Mouse (Mus musculus) erythroid progenitor cell, adult 5-6 weeks (primary cell): Measurements from ENCODE around the gene Cpa5. TPM values are rescaled to one million over a fixed set of nuclear protein-coding genes. Genes with fewer than 3 reads are reported as not detected.

Experiments used
- ATAC-seq: replicated peaks from 2 replicates; pipeline ENCODE4 v1.8.0; 2016; ENCODE audit warnings: moderate number of reproducible peaks, mild to moderate bottlenecking, moderate TSS enrichment, inconsistent platforms; ENCODE audit not compliant: poor library complexity, low FRiP score, severe bottlenecking
- total RNA-seq, 2 experiments: library from RNA; stranded (forward) in 1 of 2; stranded (reverse) in 1 of 2; fragments of 150-400 nt in 1 of 2; fragments of 186-747, 209-891 nt in 1 of 2; gene quantifications; 2 replicates each; pipeline versions ENCODE4 v1.2.3 to v1.2.4; 2015 to 2017; ENCODE audit warnings: low replicate concordance in 2 of 2

Cpa5 gene
- total RNA-seq, 2 experiments from 2014 or later, result not detected

DNA sequence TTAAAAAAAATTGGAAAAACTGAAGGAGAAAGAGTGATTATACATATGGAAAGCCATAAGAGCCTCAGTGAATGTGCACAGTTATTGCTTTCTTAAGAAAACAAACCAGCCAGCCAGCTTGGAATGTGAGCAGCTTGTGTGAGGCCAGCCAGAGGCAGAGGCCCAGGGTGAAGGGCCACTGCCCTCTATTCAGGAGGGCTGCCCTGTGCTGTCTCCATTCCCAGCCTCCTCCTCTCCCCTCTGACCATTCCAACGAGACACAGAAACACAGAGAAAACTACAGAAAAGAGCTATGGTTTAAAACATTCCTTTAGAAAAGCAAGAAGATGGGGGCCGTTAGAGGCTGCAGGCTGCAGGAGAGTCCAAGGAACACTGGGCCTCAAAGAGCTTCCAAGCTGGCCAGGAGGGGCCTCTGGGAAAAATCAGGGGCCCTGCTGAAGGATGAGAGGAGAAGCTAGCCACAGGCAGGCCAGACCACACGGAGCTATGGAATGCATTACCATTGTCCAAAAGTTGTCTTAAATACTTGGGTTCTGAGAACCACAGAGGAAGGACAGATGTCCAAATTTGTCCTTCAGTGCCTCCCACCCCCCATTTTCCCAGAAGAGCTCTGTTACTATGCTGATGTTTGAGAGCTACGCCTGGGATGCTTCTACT lies 25.5 kb downstream of the Cpa5 start:
- ATAC-seq, result no peak

GRCm38 (mm10) chr6:30638674-30639268 lies 28.0 kb downstream of the Cpa5 start, which contains the start of gene Cpa1:
Gene Cpa1 (plus strand): TSS chr6:30639218.
- peak; percentile 92 for ATAC-seq

DNA sequence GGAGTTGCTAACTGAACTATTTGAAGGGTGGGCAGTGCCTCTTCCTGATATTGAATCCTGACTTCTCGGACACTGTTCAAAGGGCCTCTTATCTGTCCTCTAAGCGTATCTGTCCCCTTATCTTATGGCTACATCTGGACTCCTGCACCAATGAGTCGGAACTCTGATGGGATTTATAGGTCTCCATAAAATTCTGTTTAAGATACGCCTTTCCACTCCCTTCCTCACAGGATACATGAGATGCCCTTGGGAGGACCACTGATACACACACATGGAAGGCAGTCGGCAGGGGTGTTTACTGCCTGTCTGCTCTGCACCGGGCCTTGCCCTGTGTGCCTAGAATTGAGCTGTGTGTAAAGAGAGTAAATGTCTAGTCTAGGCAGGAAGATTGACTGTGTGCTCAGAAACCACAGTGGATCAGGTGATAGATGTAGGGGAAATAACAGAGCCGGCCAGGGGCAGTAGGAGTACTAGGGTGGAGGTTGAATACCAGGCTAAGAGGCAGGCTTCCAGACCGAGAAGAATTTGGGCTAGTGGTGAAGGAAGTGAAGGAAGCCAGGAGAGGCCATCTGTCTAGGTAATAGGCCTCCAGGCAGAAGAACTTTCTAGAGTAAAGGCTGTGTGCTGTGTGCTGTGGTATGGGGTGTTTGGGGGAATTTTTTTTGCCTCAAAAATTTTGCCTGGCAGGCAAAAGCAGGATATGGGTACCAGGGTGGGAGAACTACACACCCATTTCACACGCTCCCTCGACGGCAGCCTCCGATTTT lies 33.1 kb downstream of the Cpa5 start:
- ATAC-seq, result no peak

DNA sequence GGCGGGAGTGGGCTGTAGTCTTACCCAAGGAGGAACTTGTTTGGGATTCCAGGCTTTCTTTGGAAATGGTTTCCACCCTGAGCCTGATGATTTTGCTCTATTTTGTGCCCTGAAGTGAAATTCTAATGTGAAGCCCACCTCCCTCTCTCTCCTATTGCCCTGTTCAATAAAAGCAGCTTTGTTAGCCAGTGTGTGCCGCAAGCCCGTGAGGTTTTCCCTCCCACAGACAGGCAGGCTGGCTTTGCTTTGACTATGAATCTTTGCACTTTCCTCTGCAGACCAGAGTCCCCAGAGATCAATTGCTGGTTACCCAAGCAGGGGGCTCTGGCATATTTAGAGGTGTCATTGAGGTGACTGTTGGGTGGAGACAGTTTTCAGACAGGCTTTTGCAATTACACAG lies 33.7 kb downstream of the Cpa5 start:
- ATAC-seq, result no peak

DNA sequence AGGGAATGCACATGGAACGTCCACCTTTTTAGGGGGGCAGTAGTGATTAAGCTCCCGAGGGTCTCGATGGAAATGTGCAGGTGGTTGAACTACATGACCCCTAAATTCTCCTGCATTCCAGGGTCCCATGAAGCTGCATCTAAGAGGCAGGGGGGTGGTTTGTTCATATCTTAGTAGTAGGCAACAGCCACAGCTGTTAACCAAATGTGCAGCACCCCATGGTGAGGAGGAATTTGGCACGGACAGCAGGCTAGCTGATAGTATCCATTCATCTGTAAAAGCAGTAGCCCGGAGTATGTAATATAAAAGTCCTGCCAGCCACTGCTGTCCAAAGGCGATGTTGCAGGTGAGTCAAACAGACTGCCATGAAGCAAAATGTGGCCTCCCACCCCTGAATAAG lies 34.6 kb downstream of the Cpa5 start:
- ATAC-seq, result no peak

DNA sequence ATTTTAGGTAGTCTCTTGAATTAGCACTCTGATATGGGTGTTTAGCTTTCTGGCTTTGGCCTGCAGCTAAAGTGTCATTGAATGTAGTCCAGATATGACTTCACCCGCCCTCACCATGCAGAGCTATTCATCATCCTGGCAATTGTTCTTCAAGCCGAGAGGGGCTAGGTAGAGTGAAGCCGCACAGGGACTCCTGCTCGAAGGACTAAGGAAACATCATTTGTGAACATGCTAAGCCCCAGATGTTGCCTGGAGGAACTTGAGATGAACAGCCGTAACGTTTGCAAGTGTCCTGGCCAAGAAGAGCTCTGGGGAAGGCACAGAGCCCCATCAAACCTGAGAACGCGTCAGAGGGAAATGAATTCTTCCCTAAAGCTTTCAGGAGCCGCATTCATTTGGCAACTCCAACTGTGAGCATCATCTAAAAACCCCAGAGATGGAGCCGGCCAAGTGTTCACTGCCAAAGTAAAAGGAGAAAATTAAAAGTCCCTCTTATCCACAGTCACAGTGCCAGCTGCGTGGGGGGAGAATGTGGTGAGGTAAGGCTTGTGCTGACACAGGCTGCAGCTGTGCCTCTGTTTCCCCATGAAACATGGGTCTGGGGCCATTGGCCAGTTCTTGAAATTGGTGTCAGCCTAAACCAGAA lies 39.0 kb downstream of the Cpa5 start:
- ATAC-seq, result no peak

DNA sequence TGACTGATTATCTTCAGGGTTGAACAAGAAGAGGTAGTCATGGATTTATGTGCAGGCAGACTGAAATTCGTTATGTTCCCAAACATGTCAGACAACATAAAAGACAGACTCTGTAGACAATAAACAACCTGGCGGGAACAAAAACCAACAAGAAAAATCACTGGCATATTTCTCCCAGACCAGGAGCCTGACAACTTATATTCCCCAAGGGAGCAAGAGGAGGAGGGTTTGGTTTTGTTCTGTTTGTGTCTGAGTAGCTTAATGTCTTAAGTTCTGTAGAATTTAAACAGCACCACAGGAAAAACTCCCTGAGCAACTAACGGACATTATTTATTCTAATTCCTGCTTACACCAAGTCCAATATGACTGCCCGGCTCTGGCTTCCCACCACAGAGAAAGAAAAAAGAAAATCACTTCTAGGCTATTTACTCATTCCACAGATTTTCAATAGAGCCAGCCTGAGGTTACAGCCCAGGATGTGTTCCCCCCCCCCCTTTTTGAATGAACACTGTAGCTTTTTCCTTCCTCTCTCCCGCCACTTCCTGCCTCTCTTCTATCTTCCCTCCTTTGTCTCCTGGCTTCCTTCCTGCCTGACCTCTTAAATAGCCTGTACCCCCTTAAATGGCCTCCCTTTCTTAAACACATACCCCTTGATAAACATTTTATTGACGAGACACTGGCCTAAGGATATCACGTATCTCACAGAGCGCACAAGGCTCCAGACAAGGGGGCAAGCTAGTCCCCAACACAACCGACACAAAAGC lies 41.8 kb downstream of the Cpa5 start:
- ATAC-seq, result no peak

DNA sequence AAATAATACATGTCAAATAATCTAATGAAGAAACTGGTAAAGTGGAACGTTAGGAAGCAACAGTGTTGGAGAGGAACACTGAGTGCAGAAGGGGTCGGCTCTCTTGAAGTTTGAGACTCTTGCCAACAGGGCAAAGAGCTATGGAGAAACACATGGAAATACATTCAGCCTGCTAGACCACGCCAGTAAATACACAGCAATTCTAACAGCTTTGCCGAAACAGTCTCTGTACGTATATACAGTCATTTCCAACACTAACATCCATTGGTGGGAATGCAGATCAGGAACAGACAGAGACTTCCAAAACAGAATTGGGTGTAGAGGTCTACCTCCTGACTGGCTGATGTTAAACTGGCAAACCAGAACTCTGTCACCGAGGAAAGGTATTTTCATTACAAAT lies 42.7 kb downstream of the Cpa5 start:
- no peak for ATAC-seq

- no peak for ATAC-seq
Measured at GRCm38 (mm10) chr6:30654402-30654859, 43.6 kb downstream of the Cpa5 start.

GRCm38 (mm10) chr6:30654932-30655331 lies 44.1 kb downstream of the Cpa5 start:
- no peak for ATAC-seq

DNA sequence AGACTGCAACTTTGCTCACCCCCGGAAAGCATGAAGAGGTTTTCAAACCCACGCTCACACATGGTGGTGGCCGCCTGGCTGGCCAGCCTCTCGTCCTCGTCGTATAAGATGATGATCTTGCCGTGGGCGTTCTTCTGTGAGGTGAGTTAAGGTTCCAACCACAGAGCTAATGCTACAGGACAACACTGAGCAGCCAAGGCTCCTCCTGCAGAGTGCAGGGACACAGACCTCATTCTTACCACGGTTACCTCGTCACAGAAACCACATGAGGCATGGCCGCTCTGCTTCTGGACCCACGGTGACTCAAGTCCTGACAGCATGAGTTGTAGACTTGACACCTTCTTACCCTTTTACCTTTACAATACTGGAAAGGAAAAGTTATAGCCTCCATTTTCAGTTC lies 46.5 kb downstream of the Cpa5 start:
- ATAC-seq, result no peak

DNA sequence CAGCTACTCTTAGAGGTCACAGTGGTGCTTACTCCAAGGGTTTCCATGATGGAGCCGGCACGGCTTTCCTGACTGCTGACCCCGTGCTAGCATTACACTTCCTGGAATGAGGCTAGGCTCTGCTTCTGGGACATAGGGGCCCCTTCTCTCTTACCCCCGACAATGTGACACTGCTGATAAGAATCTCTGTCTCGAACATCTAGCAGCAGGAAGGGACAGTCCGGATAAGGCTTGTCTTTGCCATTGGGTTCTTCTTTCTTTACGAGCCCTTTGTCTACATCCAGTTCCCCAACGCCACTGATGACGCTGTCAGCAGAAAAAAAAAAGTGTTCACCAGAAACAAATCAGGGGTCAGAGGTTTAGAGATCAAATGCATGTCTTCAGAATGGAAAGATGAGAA lies 47.8 kb downstream of the Cpa5 start:
- ATAC-seq, result no peak

DNA sequence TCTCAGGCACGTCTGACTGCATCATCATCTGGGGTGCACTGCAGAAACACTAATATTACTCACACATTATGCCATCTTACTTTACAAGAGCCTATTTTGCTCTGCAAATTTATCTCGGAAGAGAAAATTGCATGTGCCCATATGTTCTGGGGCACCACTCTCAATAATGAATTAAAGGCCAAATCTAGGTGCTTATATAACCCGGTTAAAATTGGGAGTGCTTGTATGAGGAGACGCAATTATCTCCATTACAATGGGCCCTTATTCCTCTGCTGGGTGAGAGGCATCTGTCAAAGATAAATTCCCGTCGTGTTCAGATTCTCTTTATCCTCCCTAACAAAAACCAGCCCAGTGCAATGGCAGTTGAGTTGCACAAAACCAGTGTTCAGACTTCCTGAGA lies 54.0 kb downstream of the Cpa5 start:
- ATAC-seq, result no peak

DNA sequence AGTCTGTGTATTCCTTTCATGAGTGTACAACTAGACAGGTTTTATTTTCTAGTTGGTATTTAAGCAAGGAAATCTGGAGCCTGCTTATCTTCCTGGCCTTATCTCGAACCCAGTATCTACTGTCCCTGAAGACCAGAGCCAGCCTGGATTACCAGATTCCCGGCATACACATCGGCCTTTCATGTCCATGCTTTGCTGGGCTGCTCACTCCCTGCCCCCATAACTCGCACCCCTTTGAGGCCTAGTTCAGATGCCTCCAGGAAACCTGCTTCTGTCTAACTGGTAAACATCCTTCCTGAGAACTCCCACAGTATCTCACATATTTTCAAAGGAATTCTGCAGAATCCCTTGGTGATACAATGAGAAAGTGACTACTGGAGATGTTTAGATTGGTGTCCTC lies 54.5 kb downstream of the Cpa5 start:
- ATAC-seq, result no peak

DNA sequence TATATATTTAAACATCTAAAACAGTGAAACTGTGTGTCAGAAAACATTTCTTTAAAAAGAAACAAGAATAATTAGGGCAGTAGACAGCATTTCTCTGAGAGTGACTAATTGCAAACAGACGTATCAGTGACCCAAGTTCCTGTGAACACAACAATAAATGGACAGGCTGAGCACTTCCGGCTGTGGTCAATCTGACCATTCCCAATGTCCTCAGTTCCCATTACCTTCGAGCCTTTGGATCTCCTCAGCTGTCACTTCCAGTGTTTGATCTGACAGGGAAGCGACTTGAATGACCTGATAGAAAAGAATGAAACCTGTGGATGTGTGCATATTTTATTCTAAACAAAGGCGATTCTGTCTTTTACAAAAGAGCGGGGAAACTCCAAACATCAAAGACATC lies 55.2 kb downstream of the Cpa5 start:
- no peak for ATAC-seq

DNA sequence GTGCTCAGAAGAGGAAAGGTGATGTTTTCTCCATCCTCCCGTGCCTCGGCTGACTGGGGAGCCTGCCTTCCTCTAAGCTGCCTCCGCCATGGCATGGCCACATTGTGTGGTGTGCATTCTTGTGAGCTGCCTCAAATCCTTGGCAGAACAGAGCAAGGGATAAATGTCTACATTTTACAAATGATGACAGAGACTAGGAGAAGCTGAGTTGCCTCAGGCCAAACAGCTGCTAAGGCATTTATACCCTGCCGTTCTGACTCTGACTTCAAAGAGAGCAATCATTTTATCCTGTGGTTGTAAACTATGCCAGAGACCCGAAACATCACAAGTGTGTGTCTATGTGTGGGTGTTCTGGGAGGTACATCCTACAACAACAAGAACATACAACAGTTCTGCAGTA lies 56.8 kb downstream of the Cpa5 start:
- no peak for ATAC-seq

DNA sequence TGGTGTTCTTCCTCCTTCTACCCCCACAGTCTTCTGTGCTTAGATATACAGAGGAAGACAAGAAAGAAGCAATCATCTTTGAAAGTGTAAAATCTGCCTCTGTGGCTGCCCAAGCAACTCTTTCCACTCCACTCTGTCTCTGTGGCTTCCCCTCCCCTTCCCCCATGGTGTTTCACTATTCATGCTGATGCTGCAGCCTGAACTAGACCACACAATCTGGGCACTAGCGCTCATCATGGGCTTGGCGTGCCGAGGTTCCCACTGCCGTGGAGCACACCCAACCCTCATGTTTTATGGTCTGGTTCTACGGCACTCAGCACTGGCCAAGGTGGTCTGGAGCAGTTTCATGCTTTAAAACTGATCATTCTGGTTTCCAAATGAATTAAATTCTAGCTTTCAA lies 60.9 kb downstream of the Cpa5 start:
- ATAC-seq, result no peak

DNA sequence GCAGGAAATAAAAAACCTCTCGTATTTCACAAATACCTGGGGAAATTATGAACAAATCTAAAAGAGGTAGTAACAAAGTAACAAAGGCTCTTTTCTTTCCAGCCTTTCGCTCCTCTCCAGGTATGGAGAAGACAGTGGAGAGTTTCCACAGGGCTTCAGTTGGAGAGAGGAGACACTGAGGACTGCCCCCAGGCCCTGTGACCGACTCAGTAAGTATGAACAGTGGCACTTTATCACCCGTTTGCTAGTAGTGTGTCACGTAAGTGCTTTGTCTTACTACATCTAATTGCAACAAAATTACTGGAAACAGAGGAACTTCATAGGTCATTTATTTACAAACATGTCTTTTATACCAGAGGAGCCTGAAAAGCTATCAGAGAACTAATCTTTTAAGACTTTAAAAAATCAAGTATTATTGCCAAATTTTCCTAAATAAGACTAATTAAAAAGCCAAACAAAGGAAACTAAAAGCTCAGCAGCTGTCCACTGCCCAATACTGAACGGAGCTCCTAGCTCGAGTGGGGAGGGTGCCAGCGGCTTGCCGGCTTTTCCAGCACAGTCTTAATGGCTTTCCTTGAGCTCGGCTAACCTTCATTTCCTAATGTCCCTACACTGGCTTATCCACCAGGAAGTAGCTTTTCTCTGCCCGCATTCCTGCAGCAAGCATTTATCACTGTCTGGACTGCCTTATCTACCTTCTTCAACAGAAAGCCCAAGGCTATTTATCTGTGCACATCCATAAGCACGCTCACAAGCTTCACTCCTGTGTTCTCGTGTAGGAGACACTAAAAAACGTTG lies 63.2 kb downstream of the Cpa5 start:
- peak; percentile 43; the same call in 1 of the 2 replicates for ATAC-seq

DNA sequence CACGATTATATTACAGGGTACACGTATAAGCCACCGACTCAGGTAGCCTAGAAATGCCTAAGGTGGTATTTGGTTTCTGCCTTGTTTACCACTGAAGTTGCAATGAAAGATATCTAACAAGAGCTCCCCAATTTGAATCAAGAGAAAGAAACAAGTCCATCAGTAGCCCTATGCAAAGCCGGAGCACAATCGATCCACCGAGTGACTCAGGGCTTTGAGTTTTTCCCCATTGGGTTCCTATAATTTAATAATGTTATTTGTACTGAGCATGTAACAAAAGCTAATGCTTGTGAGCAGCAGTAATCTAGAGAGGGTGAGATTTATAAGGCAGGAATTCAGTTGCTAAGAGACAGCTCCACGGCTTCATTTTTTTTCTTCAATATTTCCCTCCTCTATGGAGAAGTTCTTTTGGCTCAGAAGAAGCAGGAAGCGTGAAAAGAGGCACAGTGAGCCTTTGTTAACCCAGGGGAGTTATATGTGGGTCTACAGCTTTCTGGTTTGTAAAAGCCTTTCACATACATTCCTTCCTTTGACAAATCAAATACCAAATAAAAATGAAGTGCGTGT lies 64.0 kb downstream of the Cpa5 start:
- ATAC-seq, result no peak
